Mouse (Mus musculus): Measurements from ENCODE around the gene C1s2. TPM values are rescaled to one million over a fixed set of nuclear protein-coding genes. Genes with fewer than 3 reads are reported as not detected.
"Not testable (repeated sequence)": the region's sequence is repeated elsewhere in the genome, so short reads cannot be mapped to it uniquely, and the experiment has no call there.

C1s2 gene
- total and polyA plus RNA-seq, 3 experiments, result 0.26 to 0.48 TPM; not detected in 1

GRCm38 (mm10) chr6:124658067-124658466 lies 22.2 kb upstream of the C1s2 start:
- no peaks in the 10 kb centered on the region for H3K4me1 ChIP-seq (ENCODE audit: control insufficient read depth, insufficient read depth, low read length)
- no peaks in the 10 kb centered on the region for H3K79me2 ChIP-seq (replicated peaks; ENCODE audit: control insufficient read depth, insufficient read depth, low read length)
- intact Hi-C loops (cut with DNase I), result no loop called here
- WGBS, result 57% methylated on average over 2 of the region's 2 CpGs
- H3K4me3 ChIP-seq, result no peak overlapping the region
- no peak for TF ChIP-seq EP300 (IDR thresholded peaks at IDR 0.05; ENCODE audit: insufficient read depth, low read depth, low read length)
- TF ChIP-seq POLR2A (IDR thresholded peaks at IDR 0.05; ENCODE audit: insufficient read depth, low read depth, low read length), result no peak
- no peak for TF ChIP-seq CTCF (IDR thresholded peaks at IDR 0.05)
- no peak overlapping the region for H3K9ac ChIP-seq (ENCODE audit: low read depth, low read length)
- H3K27ac ChIP-seq, result no peak overlapping the region
- DNase-seq, result no peak
- H3K27me3 ChIP-seq (ENCODE audit: control insufficient read depth, insufficient read depth, low read length), result no peaks in the 10 kb centered on the region
- H3K36me3 ChIP-seq (ENCODE audit: control insufficient read depth, insufficient read depth, low read length), result no peaks in the 10 kb centered on the region

GRCm38 (mm10) chr6:124655893-124656292 lies 20.0 kb upstream of the C1s2 start:
- intact Hi-C loops (cut with DNase I), result no loop called here
- Histone ChIP-seq H3K36me3 (ENCODE audit: control insufficient read depth, insufficient read depth, low read length) (no peaks in the 10 kb centered on the region), H3K4me3 (no peak overlapping the region), H3K27ac (no peak overlapping the region), H3K9ac (ENCODE audit: low read depth, low read length) (no peak overlapping the region), H3K27me3 (ENCODE audit: control insufficient read depth, insufficient read depth, low read length) (no peaks in the 10 kb centered on the region), H3K4me1 (ENCODE audit: control insufficient read depth, insufficient read depth, low read length) (no peaks in the 10 kb centered on the region), H3K79me2 (replicated peaks; ENCODE audit: control insufficient read depth, insufficient read depth, low read length) (no peaks in the 10 kb centered on the region)
- TF ChIP-seq CTCF (IDR thresholded peaks at IDR 0.05) (no peak), POLR2A (IDR thresholded peaks at IDR 0.05; ENCODE audit: insufficient read depth, low read depth, low read length) (no peak), EP300 (IDR thresholded peaks at IDR 0.05; ENCODE audit: insufficient read depth, low read depth, low read length) (no peak)
- 64% methylated on average over 6 of the region's 6 CpGs for WGBS
- no peak for DNase-seq

- no peak for TF ChIP-seq POLR2A (IDR thresholded peaks at IDR 0.05; ENCODE audit: insufficient read depth, low read depth, low read length)
- TF ChIP-seq EP300 (IDR thresholded peaks at IDR 0.05; ENCODE audit: insufficient read depth, low read depth, low read length), result no peak
- no peak for TF ChIP-seq CTCF (IDR thresholded peaks at IDR 0.05)
- no peaks in the 10 kb centered on the region for H3K36me3 ChIP-seq (ENCODE audit: control insufficient read depth, insufficient read depth, low read length)
- no peak overlapping the region for H3K9ac ChIP-seq (ENCODE audit: low read depth, low read length)
- no peak for DNase-seq
- no peaks in the 10 kb centered on the region for H3K27me3 ChIP-seq (ENCODE audit: control insufficient read depth, insufficient read depth, low read length)
- 62% methylated on average over 1 of the region's 1 CpGs for WGBS
- H3K27ac ChIP-seq, result no peak overlapping the region
- H3K79me2 ChIP-seq (replicated peaks; ENCODE audit: control insufficient read depth, insufficient read depth, low read length), result no peaks in the 10 kb centered on the region
- H3K4me3 ChIP-seq, result no peak overlapping the region
- H3K4me1 ChIP-seq (ENCODE audit: control insufficient read depth, insufficient read depth, low read length), result no peaks in the 10 kb centered on the region
- intact Hi-C loops (cut with DNase I), result no loop called here
These were observed 10.5 kb upstream of the C1s2 start for GRCm38 (mm10) chr6:124646394-124646793.

GRCm38 (mm10) chr6:124640997-124641396 lies 5.1 kb upstream of the C1s2 start:
- no peaks in the 10 kb centered on the region for H3K27me3 ChIP-seq (ENCODE audit: control insufficient read depth, insufficient read depth, low read length)
- DNase-seq, result peak; percentile 63 to 82
- H3K9ac ChIP-seq (ENCODE audit: low read depth, low read length), result no peak overlapping the region
- 32% methylated on average over 8 of the region's 8 CpGs for WGBS
- H3K27ac ChIP-seq, result no peak overlapping the region
- no peaks in the 10 kb centered on the region for H3K4me1 ChIP-seq (ENCODE audit: control insufficient read depth, insufficient read depth, low read length)
- H3K36me3 ChIP-seq (ENCODE audit: control insufficient read depth, insufficient read depth, low read length), result no peaks in the 10 kb centered on the region
- H3K79me2 ChIP-seq (replicated peaks; ENCODE audit: control insufficient read depth, insufficient read depth, low read length), result no peaks in the 10 kb centered on the region
- intact Hi-C loops (cut with DNase I), result loop anchor here (1.0 kb wide), 2 partner anchors 99 to 118 kb away; no protein-coding TSS in a partner anchor
- TF ChIP-seq POLR2A (IDR thresholded peaks at IDR 0.05; ENCODE audit: insufficient read depth, low read depth, low read length), result no peak
- peak; percentile 91 for TF ChIP-seq CTCF (IDR thresholded peaks at IDR 0.05)
- no peak for TF ChIP-seq EP300 (IDR thresholded peaks at IDR 0.05; ENCODE audit: insufficient read depth, low read depth, low read length)
- H3K4me3 ChIP-seq, result no peak overlapping the region

GRCm38 (mm10) chr6:124640041-124640440 lies 4.2 kb upstream of the C1s2 start:
- H3K36me3 ChIP-seq (ENCODE audit: control insufficient read depth, insufficient read depth, low read length), result no peaks in the 10 kb centered on the region
- TF ChIP-seq CTCF (IDR thresholded peaks at IDR 0.05) (no peak), POLR2A (IDR thresholded peaks at IDR 0.05; ENCODE audit: insufficient read depth, low read depth, low read length) (no peak), EP300 (IDR thresholded peaks at IDR 0.05; ENCODE audit: insufficient read depth, low read depth, low read length) (no peak)
- no peaks in the 10 kb centered on the region for H3K27me3 ChIP-seq (ENCODE audit: control insufficient read depth, insufficient read depth, low read length)
- no peak overlapping the region for H3K4me3 ChIP-seq
- DNase-seq, result no peak
- H3K27ac ChIP-seq, result no peak overlapping the region
- intact Hi-C loops (cut with DNase I), result no loop called here
- WGBS, result 81% methylated on average over 4 of the region's 4 CpGs
- H3K9ac ChIP-seq (ENCODE audit: low read depth, low read length), result no peak overlapping the region
- H3K4me1 ChIP-seq (ENCODE audit: control insufficient read depth, insufficient read depth, low read length), result no peaks in the 10 kb centered on the region
- no peaks in the 10 kb centered on the region for H3K79me2 ChIP-seq (replicated peaks; ENCODE audit: control insufficient read depth, insufficient read depth, low read length)

- WGBS, result 23% methylated on average over 6 of the region's 6 CpGs
- H3K4me1 ChIP-seq (ENCODE audit: control insufficient read depth, insufficient read depth, low read length); H3K4me3 ChIP-seq; H3K27me3 ChIP-seq (ENCODE audit: control insufficient read depth, insufficient read depth, low read length); DNase-seq; H3K79me2 ChIP-seq (replicated peaks; ENCODE audit: control insufficient read depth, insufficient read depth, low read length); H3K36me3 ChIP-seq (ENCODE audit: control insufficient read depth, insufficient read depth, low read length); intact Hi-C loops (cut with DNase I); H3K27ac ChIP-seq; H3K9ac ChIP-seq (ENCODE audit: low read depth, low read length): not testable (repeated sequence)
- TF ChIP-seq CTCF (IDR thresholded peaks at IDR 0.05), result peak; percentile 21
These were observed 1.1 kb upstream of the C1s2 start for GRCm38 (mm10) chr6:124636858-124637460.

All from heart, adult 2 months (tissue).